Mouse (Mus musculus) hindbrain, postnatal 0 days (tissue): ENCODE data around the gene Ado. TPM values are rescaled to one million over a fixed set of nuclear protein-coding genes. Genes with fewer than 3 reads are reported as not detected.

Source experiments
- ATAC-seq: fragments of 200-750 bp; cut with Nextera tagmentation; 2 replicates; pipeline ENCODE4 v1.8.0; 2017; ENCODE audit warnings: mild to moderate bottlenecking, moderate TSS enrichment, moderate library complexity
- DNase-seq: peaks from one replicate; pipeline ENCODE4 v3.0.0-alpha.2; 2015; ENCODE audit warnings: low spot score
- H3K27ac ChIP-seq: fragments of 300-500 bp; sonication (generic); 2 replicates; pipeline ENCODE4 v1.5.1; 2014; ENCODE audit warnings: mild to moderate bottlenecking
- H3K27me3 ChIP-seq: fragments of 300-500 bp; sonication (generic); 2 replicates; pipeline ENCODE4 v1.6.1; 2014; ENCODE audit warnings: low read length, mixed read lengths; ENCODE audit not compliant: insufficient read depth
- H3K36me3 ChIP-seq: fragments of 300-500 bp; sonication (generic); 2 replicates; pipeline ENCODE4 v1.6.1; 2014; ENCODE audit warnings: low read length, mixed read lengths; ENCODE audit not compliant: insufficient read depth
- H3K4me1 ChIP-seq: fragments of 300-500 bp; sonication (generic); 2 replicates; pipeline ENCODE4 v1.6.1; 2014; ENCODE audit warnings: antibody characterized with exemption, low read length, mixed read lengths; ENCODE audit not compliant: insufficient read depth
- H3K4me2 ChIP-seq: fragments of 300-500 bp; sonication (generic); 2 replicates; pipeline ENCODE4 v1.6.1; 2014; ENCODE audit warnings: low read depth, mild to moderate bottlenecking, low read length, moderate library complexity, mixed read lengths
- H3K4me3 ChIP-seq: fragments of 300-500 bp; sonication (generic); 2 replicates; pipeline ENCODE4 v1.5.1; 2014; ENCODE audit warnings: low read length
- H3K9ac ChIP-seq: fragments of 300-500 bp; sonication (generic); replicated peaks from 2 replicates; pipeline ENCODE4 v1.6.1; 2014; ENCODE audit warnings: mild to moderate bottlenecking, low read length, moderate library complexity, mixed read lengths
- H3K9me3 ChIP-seq: fragments of 300-500 bp; sonication (generic); 2 replicates; pipeline ENCODE4 v1.6.1; 2016; ENCODE audit warnings: low read length, mixed read lengths
- CTCF ChIP-seq: IDR thresholded peaks from 2 replicates; pipeline ENCODE4 v1.5.1; 2016; ENCODE audit warnings: antibody characterized with exemption, control low read depth, low read depth
- WGBS: fragments of 180-500 bp; shearing (Covaris S2); extraction: QIAGEN DNeasy Blood & Tissue Kit; methylation state at CpG from one replicate; pipeline ENCODE4 v1.1.7; 2014; 5-methylcytosine and 5-hydroxymethylcytosine counted together
- polyA plus RNA-seq: library from polyadenylated mRNA; unstranded; fragments of >200 nt; fragmentation: Nextera tagmentation; extraction: Ambion mirVana; gene quantifications from 2 replicates; pipeline ENCODE4 v1.2.1, GENCODE M21; 2015
- total RNA-seq: library from RNA; depleted of rRNA; stranded (reverse); fragments of >200 nt; gene quantifications from 2 replicates; pipeline ENCODE4 v1.2.3, GENCODE M21; 2014; rRNA removed

Ado gene
- total and polyA plus RNA-seq, 2 experiments from 2014 or later, result 64.8 to 70.4 TPM

- TF ChIP-seq CTCF, result no peak
- Histone ChIP-seq H3K27me3 (no peaks in the 10 kb centered on the region), H3K9me3 (no peaks in the 10 kb centered on the region), H3K4me2 (no peak overlapping the region), H3K9ac (no peak overlapping the region), H3K27ac (no peak overlapping the region), H3K4me1 (no peaks in the 10 kb centered on the region), H3K4me3 (no peak overlapping the region), H3K36me3 (no peaks in the 10 kb centered on the region)
- DNase-seq (no peak), ATAC-seq (no peak)
- 91% methylated on average over 9 of the region's 9 CpGs for WGBS
Measured at GRCm38 (mm10) chr10:67497951-67498350, 50.8 kb downstream of the Ado start.

GRCm38 (mm10) chr10:67497144-67497892 is 51.4 kb downstream of the Ado start:
- H3K27ac ChIP-seq, result no peak overlapping the region
- H3K4me3 ChIP-seq, result no peak overlapping the region
- H3K36me3 ChIP-seq, result no peaks in the 10 kb centered on the region
- no peak for TF ChIP-seq CTCF
- no peaks in the 10 kb centered on the region for H3K9me3 ChIP-seq
- DNase-seq (no peak), ATAC-seq (no peak)
- no peaks in the 10 kb centered on the region for H3K27me3 ChIP-seq
- H3K9ac ChIP-seq, result no peak overlapping the region
- no peak overlapping the region for H3K4me2 ChIP-seq
- no peaks in the 10 kb centered on the region for H3K4me1 ChIP-seq
- WGBS, result 94% methylated on average over 15 of the region's 15 CpGs

Other genes starting within 250 kb of the Ado start
- 0.58 and 2.4 TPM in 2 replicates for gene Egr2, start 13.5 kb downstream of the Ado start, total RNA-seq
- 1.2 and 2.4 TPM in 2 replicates for gene Egr2, start 13.5 kb downstream of the Ado start, polyA plus RNA-seq